Mouse (Mus musculus) small intestine, adult 2 months (tissue): ENCODE data around the gene Gm8300. TPM values are rescaled to one million over a fixed set of nuclear protein-coding genes. Genes with fewer than 3 reads are reported as not detected.
"Not testable (repeated sequence)": the region's sequence is repeated elsewhere in the genome, so short reads cannot be mapped to it uniquely, and the experiment has no call there.

Source experiments
- H3K27ac ChIP-seq: fragments of 200-500 bp; 2 replicates; pipeline ENCODE4 v1.5.1; 2012; ENCODE audit warnings: low read depth, low read length, control low read depth, inconsistent platforms; ENCODE audit not compliant: insufficient read depth
- H3K27me3 ChIP-seq: fragments of 200-500 bp; 2 replicates; pipeline ENCODE4 v1.6.1; 2012; ENCODE audit warnings: mild to moderate bottlenecking, moderate library complexity, low read length, inconsistent platforms; ENCODE audit not compliant: control insufficient read depth, insufficient read depth
- H3K36me3 ChIP-seq: fragments of 200-500 bp; 2 replicates; pipeline ENCODE4 v1.6.1; 2012; ENCODE audit warnings: mild to moderate bottlenecking, low read length, control low read depth, inconsistent platforms; ENCODE audit not compliant: control insufficient read depth, insufficient read depth
- H3K4me1 ChIP-seq: fragments of 200-500 bp; 2 replicates; pipeline ENCODE4 v1.6.1; 2012; ENCODE audit warnings: low read length, inconsistent platforms, mixed read lengths; ENCODE audit not compliant: control insufficient read depth, insufficient read depth, insufficient read length
- H3K4me3 ChIP-seq: fragments of 200-500 bp; 2 replicates; pipeline ENCODE4 v1.5.1; 2012; ENCODE audit warnings: low read depth, mild to moderate bottlenecking, control low read depth, inconsistent platforms, low read length, moderate library complexity
- CTCF ChIP-seq: fragments of 200-500 bp; IDR thresholded peaks from 2 replicates; pipeline ENCODE4 v1.5.1; 2012; ENCODE audit warnings: low read depth, mild to moderate bottlenecking, control low read depth, inconsistent platforms, low read length, moderate library complexity, mixed read lengths; ENCODE audit not compliant: insufficient replicate concordance, insufficient read length; ENCODE audit errors: extremely low read depth
- POLR2A ChIP-seq: fragments of 200-500 bp; IDR thresholded peaks from 2 replicates; pipeline ENCODE4 v1.6.1; 2012; ENCODE audit warnings: low read depth, mild to moderate bottlenecking, control low read depth, inconsistent platforms, low read length, moderate library complexity
- WGBS: fragments of 180-500 bp; shearing (Covaris S2); methylation state at CpG from one replicate; pipeline ENCODE4 v1.1.7; 2018; 5-methylcytosine and 5-hydroxymethylcytosine counted together
- polyA plus RNA-seq: library from polyadenylated mRNA; depleted of rRNA; stranded (reverse); fragments of >200 nt; gene quantifications from 2 replicates; pipeline ENCODE4 v1.2.3, GENCODE M21; 2012; rRNA removed

The Gm8300 gene
- polyA plus RNA-seq, 1 experiment, result not detected

GRCm38 (mm10) chr12:87519616-87520015 lies 5.5 kb downstream of the Gm8300 start:
- not testable (repeated sequence) for H3K27me3 ChIP-seq, H3K4me3 ChIP-seq, H3K36me3 ChIP-seq, H3K4me1 ChIP-seq, H3K27ac ChIP-seq
- 49% methylated on average over 3 of the region's 3 CpGs for WGBS

- Histone ChIP-seq H3K4me3 (no peak overlapping the region), H3K27me3 (no peaks in the 10 kb centered on the region), H3K36me3 (no peaks in the 10 kb centered on the region), H3K4me1 (no peaks in the 10 kb centered on the region), H3K27ac (no peak overlapping the region)
- WGBS, result 76% methylated on average over 3 of the region's 3 CpGs
- TF ChIP-seq CTCF, result no peak
- TF ChIP-seq POLR2A, result no peak
Measured at GRCm38 (mm10) chr12:87543927-87544326, 29.8 kb downstream of the Gm8300 start.

GRCm38 (mm10) chr12:87550628-87551027 lies 36.5 kb downstream of the Gm8300 start:
- H3K4me1 ChIP-seq, H3K27me3 ChIP-seq, H3K4me3 ChIP-seq, H3K36me3 ChIP-seq, H3K27ac ChIP-seq: not testable (repeated sequence)
- WGBS, result 87% methylated on average over 4 of the region's 4 CpGs

Other genes starting within 250 kb of the Gm8300 start
- gene Vipas39, start 248.1 kb upstream of the Gm8300 start, polyA plus RNA-seq, result 15.7 and 27.1 TPM in 2 replicates
- 14.6 and 27.3 TPM in 2 replicates for gene Ahsa1, start 247.8 kb upstream of the Gm8300 start, polyA plus RNA-seq
- 0.15 and 0.25 TPM in 2 replicates for gene Ism2, start 214.6 kb upstream of the Gm8300 start, polyA plus RNA-seq
- gene Sptlc2, start 126.0 kb upstream of the Gm8300 start, polyA plus RNA-seq, result 10.7 and 13.5 TPM in 2 replicates
- 2.9 and 4.1 TPM in 2 replicates for gene Slirp, start 70.4 kb upstream of the Gm8300 start, polyA plus RNA-seq
- 5.7 and 6.0 TPM in 2 replicates for gene Alkbh1, start 70.3 kb upstream of the Gm8300 start, polyA plus RNA-seq
- 0.99 and 2.7 TPM in 2 replicates for gene Snw1, start 42.0 kb upstream of the Gm8300 start, polyA plus RNA-seq
- not detected in 2 replicates for gene Gm5788, start 19.6 kb upstream of the Gm8300 start, polyA plus RNA-seq
- not detected in 2 replicates for gene Oog1, start 88.4 kb downstream of the Gm8300 start, polyA plus RNA-seq
- gene Gm4027, start 104.6 kb downstream of the Gm8300 start, polyA plus RNA-seq, result not detected in 2 replicates
- not detected in 2 replicates for gene Gm16381, start 130.3 kb downstream of the Gm8300 start, polyA plus RNA-seq